Mouse (Mus musculus) adipocyte (in vitro differentiated cells): ENCODE data around the gene Tmem30b.
"Not testable (repeated sequence)": the region's sequence is repeated elsewhere in the genome, so short reads cannot be mapped to it uniquely, and the experiment has no call there.

Experiments
- DNase-seq: peaks from one replicate; pipeline ENCODE4 v3.0.0-alpha.2; 2016; ENCODE audit warnings: low spot score

The Tmem30b gene

GRCm38 (mm10) chr12:73546086-73546711 lies at the start of gene Tmem30b:
Gene Tmem30b, minus strand, starts transcription at chr12:73546392.
- DNase-seq = no peak

- DNase-seq = no peak
Observed at GRCm38 (mm10) chr12:73595226-73595625, 49.0 kb upstream of the Tmem30b start.

- DNase-seq = no peak
Observed at GRCm38 (mm10) chr12:73594177-73594745, 48.1 kb upstream of the Tmem30b start.

- no peak for DNase-seq
Observed at GRCm38 (mm10) chr12:73593021-73593798, 47.0 kb upstream of the Tmem30b start.

- no peak for DNase-seq
Observed at GRCm38 (mm10) chr12:73591625-73592024, 45.4 kb upstream of the Tmem30b start.

- no peak for DNase-seq
Observed at GRCm38 (mm10) chr12:73590627-73591276, 44.6 kb upstream of the Tmem30b start.

GRCm38 (mm10) chr12:73587262-73587661 lies 41.1 kb upstream of the Tmem30b start:
- DNase-seq = no peak

GRCm38 (mm10) chr12:73585850-73586249 lies 39.7 kb upstream of the Tmem30b start:
- DNase-seq = no peak

GRCm38 (mm10) chr12:73585241-73585801 lies 39.1 kb upstream of the Tmem30b start:
- no peak for DNase-seq

- no peak for DNase-seq
Observed at GRCm38 (mm10) chr12:73584610-73585240, 38.5 kb upstream of the Tmem30b start, which contains the start of gene Prkch. Gene Prkch, plus strand, starts transcription at chr12:73584796.

- no peak for DNase-seq
Observed at GRCm38 (mm10) chr12:73583813-73584609, 37.8 kb upstream of the Tmem30b start.

- no peak for DNase-seq
Observed at GRCm38 (mm10) chr12:73583318-73583717, 37.1 kb upstream of the Tmem30b start.

GRCm38 (mm10) chr12:73580811-73581210 lies 34.6 kb upstream of the Tmem30b start:
- DNase-seq = no peak

GRCm38 (mm10) chr12:73578141-73578540 lies 31.9 kb upstream of the Tmem30b start:
- DNase-seq = no peak

- no peak for DNase-seq
Observed at GRCm38 (mm10) chr12:73574632-73575031, 28.4 kb upstream of the Tmem30b start.

- DNase-seq = no peak
Observed at GRCm38 (mm10) chr12:73565620-73565969, 19.4 kb upstream of the Tmem30b start.

GRCm38 (mm10) chr12:73564795-73565619 lies 18.8 kb upstream of the Tmem30b start:
- peak; percentile 58 for DNase-seq

- no peak for DNase-seq
Observed at GRCm38 (mm10) chr12:73564176-73564575, 18.0 kb upstream of the Tmem30b start.

- not testable (repeated sequence) for DNase-seq
Observed at GRCm38 (mm10) chr12:73563122-73563521, 16.9 kb upstream of the Tmem30b start.

GRCm38 (mm10) chr12:73560091-73560490 lies 13.9 kb upstream of the Tmem30b start:
- no peak for DNase-seq
